Mouse (Mus musculus) WW6 (cell line): ENCODE measurements around the gene Mansc4.
A peak's percentile ranks its signal among the peaks of the same experiment; 100 is the strongest.

Experiments used
- DNase-seq: peaks from one replicate; pipeline ENCODE4 v3.0.0-alpha.2; 2013; ENCODE audit warnings: low read depth, low spot score

The Mansc4 gene

GRCm38 (mm10) chr6:147086594-147087225 is at the start of gene Mansc4:
Gene Mansc4, minus strand, starts transcription at chr6:147087032.
- DNase-seq: no peak

- DNase-seq: no peak
These were observed 40.4 kb upstream of the Mansc4 start for GRCm38 (mm10) chr6:147127239-147127638.

- no peak for DNase-seq
These were observed 34.5 kb upstream of the Mansc4 start for GRCm38 (mm10) chr6:147121320-147121719.

- no peak for DNase-seq
These were observed 31.4 kb upstream of the Mansc4 start for GRCm38 (mm10) chr6:147118190-147118589.

GRCm38 (mm10) chr6:147117764-147118163 is 30.9 kb upstream of the Mansc4 start:
- no peak for DNase-seq

GRCm38 (mm10) chr6:147116579-147116978 is 29.7 kb upstream of the Mansc4 start:
- peak; percentile 54 for DNase-seq

- DNase-seq: no peak
These were observed 22.5 kb upstream of the Mansc4 start for GRCm38 (mm10) chr6:147109283-147109682.

GRCm38 (mm10) chr6:147106716-147107115 is 19.9 kb upstream of the Mansc4 start:
- no peak for DNase-seq

GRCm38 (mm10) chr6:147105529-147105928 is 18.7 kb upstream of the Mansc4 start:
- DNase-seq: no peak

GRCm38 (mm10) chr6:147102293-147102692 is 15.5 kb upstream of the Mansc4 start:
- DNase-seq: no peak

GRCm38 (mm10) chr6:147099458-147100277 is 12.8 kb upstream of the Mansc4 start:
- no peak for DNase-seq

- no peak for DNase-seq
These were observed 10.6 kb upstream of the Mansc4 start for GRCm38 (mm10) chr6:147097346-147097929.

- DNase-seq: no peak
These were observed 10.1 kb upstream of the Mansc4 start for GRCm38 (mm10) chr6:147096934-147097333.

- DNase-seq: no peak
These were observed 9.3 kb upstream of the Mansc4 start for GRCm38 (mm10) chr6:147096109-147096508.

- no peak for DNase-seq
These were observed 7.9 kb upstream of the Mansc4 start for GRCm38 (mm10) chr6:147094771-147095170.

GRCm38 (mm10) chr6:147092136-147092535 is 5.3 kb upstream of the Mansc4 start:
- DNase-seq: no peak

- peak; percentile 46 for DNase-seq
These were observed 4.6 kb upstream of the Mansc4 start, which contains the start of gene Klhl42 for GRCm38 (mm10) chr6:147091136-147092120. Gene Klhl42, plus strand, starts transcription at chr6:147091379.

- no peak for DNase-seq
These were observed 3.4 kb upstream of the Mansc4 start for GRCm38 (mm10) chr6:147090191-147090590.

- DNase-seq: no peak
These were observed 1.7 kb upstream of the Mansc4 start for GRCm38 (mm10) chr6:147088517-147088916.

- DNase-seq: no peak
These were observed 904 bp upstream of the Mansc4 start for GRCm38 (mm10) chr6:147087736-147088135.

GRCm38 (mm10) chr6:147085398-147086040 is 1.3 kb downstream of the Mansc4 start:
- no peak for DNase-seq
